Mouse (Mus musculus) adrenal gland, adult (tissue): ENCODE data around the gene Stx4a.
"Not testable (repeated sequence)": the region's sequence is repeated elsewhere in the genome, so short reads cannot be mapped to it uniquely, and the experiment has no call there.

Experiments
- DNase-seq, 2 experiments: peaks; one replicate each; pipeline ENCODE4 v3.0.0; 2022 to 2023; ENCODE audit warnings: low spot score in 1 of 2; ENCODE audit not compliant: inconsistent age in 2 of 2

Stx4a gene

GRCm38 (mm10) chr7:127866434-127866833, 42.3 kb downstream of the Stx4a start:
- no peak for DNase-seq

- DNase-seq: no peak
Measured at GRCm38 (mm10) chr7:127867641-127868040, 43.5 kb downstream of the Stx4a start.

GRCm38 (mm10) chr7:127869149-127869810, 45.2 kb downstream of the Stx4a start:
- no peak for DNase-seq

GRCm38 (mm10) chr7:127870136-127870821, 46.2 kb downstream of the Stx4a start:
- DNase-seq: no peak

- no peak for DNase-seq
Measured at GRCm38 (mm10) chr7:127874812-127875626, 50.9 kb downstream of the Stx4a start.

GRCm38 (mm10) chr7:127875627-127876001, 51.5 kb downstream of the Stx4a start:
- DNase-seq: peak; percentile 93 to 97

GRCm38 (mm10) chr7:127876041-127876466, 52.0 kb downstream of the Stx4a start, which contains the start of gene Zfp646:
TSS of gene Zfp646 (plus strand) at chr7:127876221.
- peak; percentile 82 to 94 for DNase-seq

GRCm38 (mm10) chr7:127876467-127877348, 52.6 kb downstream of the Stx4a start, which contains the start of gene Zfp668:
TSS of gene Zfp668 (minus strand) at chr7:127876828.
- peak; percentile 91 to 97 for DNase-seq

- no peak for DNase-seq
Measured at GRCm38 (mm10) chr7:127879301-127879700, 55.2 kb downstream of the Stx4a start.

- no peak for DNase-seq
Measured at GRCm38 (mm10) chr7:127880431-127880830, 56.3 kb downstream of the Stx4a start.

- DNase-seq: peak in 1 of 2 experiments; percentile 53
Measured at GRCm38 (mm10) chr7:127885951-127886350, 61.9 kb downstream of the Stx4a start.

- DNase-seq: no peak
Measured at GRCm38 (mm10) chr7:127886551-127886950, 62.5 kb downstream of the Stx4a start.

- no peak for DNase-seq
Measured at GRCm38 (mm10) chr7:127887191-127887590, 63.1 kb downstream of the Stx4a start.

- DNase-seq: no peak
Measured at GRCm38 (mm10) chr7:127887781-127888180, 63.7 kb downstream of the Stx4a start.

- no peak for DNase-seq
Measured at GRCm38 (mm10) chr7:127888821-127889220, 64.7 kb downstream of the Stx4a start.

- DNase-seq: no peak
Measured at GRCm38 (mm10) chr7:127890798-127891197, 66.7 kb downstream of the Stx4a start, which contains the start of gene Prss53. TSS of gene Prss53 (minus strand) at chr7:127890970.

- no peak for DNase-seq
Measured at GRCm38 (mm10) chr7:127894480-127894879, 70.4 kb downstream of the Stx4a start.

GRCm38 (mm10) chr7:127895442-127895841, 71.3 kb downstream of the Stx4a start, which contains the start of the genes Gm21974 and Vkorc1:
TSS of gene Gm21974 (minus strand) at chr7:127895454.
TSS of gene Vkorc1 (minus strand) at chr7:127895617.
- DNase-seq: peak; percentile 97 to 99

GRCm38 (mm10) chr7:127895891-127896290, 71.8 kb downstream of the Stx4a start:
- DNase-seq: not testable (repeated sequence)

- DNase-seq: peak; percentile 51 to 81
Measured at GRCm38 (mm10) chr7:127896384-127896783, 72.3 kb downstream of the Stx4a start.
